Mouse (Mus musculus) T-helper 17 cell (primary cell): ENCODE data around the gene Crebzf.

ENCODE experiments used
- in situ Hi-C, 2 experiments: fragments of 300-600 bp; cut with MboI, MseI; formaldehyde crosslinking; loops; 1 replicate in 1 of 2; 2 replicates in 1 of 2; pipeline ENCODE4 v1.15.1; 2025; ENCODE audit warnings: high pct_unique_total_duplicates in 2 of 2

The Crebzf gene

DNA sequence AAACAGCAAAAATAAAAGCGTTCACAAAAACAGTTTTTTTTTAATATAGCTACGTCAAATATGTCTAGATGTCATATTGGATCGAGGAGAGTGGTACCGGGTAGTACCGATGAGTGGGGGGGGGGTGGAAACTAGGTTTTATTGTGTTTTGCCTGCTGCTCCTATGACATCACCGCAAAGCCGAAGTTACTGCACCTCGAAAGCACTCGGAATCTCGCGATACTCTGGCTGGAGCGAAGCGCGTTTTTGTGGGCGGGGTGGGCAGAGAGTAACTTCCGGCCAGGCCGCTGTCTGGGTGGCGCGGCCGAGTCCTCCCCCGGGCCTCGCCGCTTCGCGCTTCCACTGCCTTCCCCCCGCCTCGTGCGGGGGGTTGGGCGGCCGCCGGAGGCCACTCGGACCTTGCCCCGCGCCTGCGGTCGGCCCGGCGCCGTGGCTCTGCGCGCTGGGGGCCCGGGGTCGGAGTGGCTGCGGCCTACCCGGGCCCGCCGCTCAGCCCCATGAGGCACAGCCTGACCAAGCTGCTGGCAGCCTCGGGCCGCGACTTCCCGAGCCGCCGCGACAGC, at the start of gene Crebzf:
Gene Crebzf, plus strand, starts transcription at position 212 of the 563 bp plus-strand sequence.
- in situ Hi-C loops: no loop called here

DNA sequence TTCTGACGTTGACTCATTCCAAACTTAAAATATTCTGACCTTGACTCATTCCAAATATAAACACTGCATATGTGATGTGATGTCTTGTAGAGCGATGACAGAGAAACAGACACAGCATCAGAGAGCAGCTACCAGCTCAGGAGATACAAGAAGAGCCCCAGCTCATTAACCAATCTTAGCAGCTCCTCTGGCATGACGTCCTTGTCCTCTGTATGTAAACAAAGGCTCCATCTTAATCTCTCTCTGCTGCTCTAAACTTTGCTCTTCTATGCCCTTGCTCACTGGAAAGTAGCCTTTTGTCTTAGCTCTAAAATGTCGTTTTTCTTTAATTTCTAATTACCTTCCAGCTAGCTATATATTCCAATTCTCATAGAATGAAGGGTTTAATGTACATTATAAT, 47.5 kb upstream of the Crebzf start:
- in situ Hi-C loops: no loop called here

DNA sequence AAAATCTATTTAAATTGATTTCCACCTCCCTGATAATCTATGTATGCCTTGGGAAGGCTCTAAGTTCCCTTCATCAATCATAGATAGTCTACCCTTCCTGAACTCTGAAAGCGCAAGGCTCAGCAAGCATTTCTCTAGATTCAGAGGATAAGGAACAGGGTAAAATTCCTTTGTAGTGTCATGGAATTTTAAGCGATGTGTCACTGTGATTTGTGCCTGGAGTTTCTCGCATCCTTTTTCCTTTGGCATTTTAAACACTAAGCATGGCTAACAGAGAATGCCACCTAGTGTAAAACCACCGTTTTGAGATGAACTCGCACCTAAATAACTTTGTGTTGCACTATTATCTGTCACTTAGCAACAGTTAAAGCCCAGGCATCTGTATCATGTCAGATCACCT, 46.6 kb upstream of the Crebzf start:
- in situ Hi-C loops: no loop called here

DNA sequence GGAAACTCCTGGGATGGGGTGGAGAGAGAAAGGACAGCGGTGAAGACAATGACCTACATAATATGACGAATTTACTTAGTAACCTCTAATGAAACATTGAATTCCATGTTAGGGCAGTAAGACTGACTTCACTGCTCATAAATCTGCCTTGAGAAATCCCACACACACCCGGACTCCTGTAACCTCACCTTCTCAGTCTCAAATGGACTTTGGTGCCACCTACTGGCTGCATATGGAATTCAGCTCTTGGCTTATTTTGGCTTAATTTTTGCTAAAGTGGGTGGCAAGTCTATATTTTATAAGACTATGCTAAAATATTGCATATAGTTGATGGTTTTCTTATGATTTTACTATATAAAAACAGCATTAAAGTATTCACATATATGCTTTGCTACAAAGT, 32.6 kb upstream of the Crebzf start:
- in situ Hi-C loops: loop anchor here in 1 of 2 experiments (5.0 kb wide), 1 partner anchor 128 kb away; no protein-coding TSS in a partner anchor

DNA sequence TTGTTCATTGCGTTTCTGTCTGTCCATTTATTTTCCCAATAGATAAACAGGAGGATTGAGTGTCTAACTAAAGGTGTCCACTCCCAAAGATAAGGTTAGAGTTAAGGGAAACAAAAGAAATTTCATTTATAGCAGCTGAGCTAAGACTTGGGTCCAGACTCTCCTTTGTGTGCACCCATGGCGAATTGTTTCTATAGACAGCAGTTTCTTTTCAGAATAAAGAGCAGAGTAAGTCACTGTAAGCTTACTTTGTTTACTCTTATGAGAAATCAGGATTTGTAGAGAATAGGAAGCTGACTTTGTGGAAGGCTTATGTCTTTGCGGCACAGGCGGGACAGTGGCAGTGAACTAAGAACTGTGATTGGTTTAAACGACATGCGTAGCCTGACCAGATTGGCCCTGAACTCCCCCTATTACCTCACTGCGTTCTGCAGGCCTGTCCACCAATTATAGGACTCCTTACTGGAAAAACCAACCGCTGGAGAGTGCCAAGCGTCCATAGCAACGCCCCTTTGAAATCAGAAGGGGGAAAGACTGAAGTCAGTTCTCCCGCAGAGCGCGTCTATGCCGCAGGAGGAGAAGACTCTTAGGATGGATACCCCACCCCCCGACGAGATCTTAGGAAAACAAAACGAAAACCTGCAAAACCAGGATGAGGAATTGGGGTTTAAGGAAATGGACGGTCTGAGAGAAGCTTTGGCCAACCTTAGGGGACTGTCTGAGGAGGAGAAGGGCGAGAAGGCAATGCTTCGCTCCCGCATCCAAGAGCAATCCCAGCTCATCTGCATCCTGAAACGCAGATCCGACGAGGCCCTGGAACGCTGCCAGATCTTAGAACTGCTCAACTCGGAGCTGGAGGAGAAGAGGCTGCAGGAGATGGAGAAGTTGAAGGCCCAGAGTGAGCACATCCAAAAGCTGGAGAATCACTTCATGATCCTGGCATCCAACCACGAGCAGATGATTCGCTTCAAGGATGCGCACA, 16.2 kb upstream of the Crebzf start, which contains the start of gene Ccdc89:
Gene Ccdc89, plus strand, starts transcription at position 558 of the 982 bp plus-strand sequence.
- in situ Hi-C loops: no loop called here

DNA sequence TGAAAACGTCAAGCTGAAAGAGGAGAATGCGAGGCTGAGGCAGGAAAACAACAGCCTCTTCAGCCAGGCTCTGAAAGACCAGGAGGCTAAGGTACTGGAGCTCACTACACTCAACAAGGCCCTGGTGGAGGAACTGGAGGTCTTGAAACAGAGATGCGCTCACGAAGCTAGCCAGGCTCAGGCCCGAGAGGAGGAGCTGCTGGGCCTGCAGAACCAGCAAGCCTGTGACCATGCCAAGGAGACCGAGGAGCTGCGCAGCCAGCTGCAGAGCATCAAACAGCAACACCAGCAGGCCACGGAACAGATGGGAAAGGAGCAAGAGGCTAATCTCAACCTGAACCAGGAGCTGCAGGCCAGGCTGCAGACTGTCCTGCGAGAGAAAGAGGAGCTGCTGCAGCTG, 15.5 kb upstream of the Crebzf start:
- in situ Hi-C loops: no loop called here

DNA sequence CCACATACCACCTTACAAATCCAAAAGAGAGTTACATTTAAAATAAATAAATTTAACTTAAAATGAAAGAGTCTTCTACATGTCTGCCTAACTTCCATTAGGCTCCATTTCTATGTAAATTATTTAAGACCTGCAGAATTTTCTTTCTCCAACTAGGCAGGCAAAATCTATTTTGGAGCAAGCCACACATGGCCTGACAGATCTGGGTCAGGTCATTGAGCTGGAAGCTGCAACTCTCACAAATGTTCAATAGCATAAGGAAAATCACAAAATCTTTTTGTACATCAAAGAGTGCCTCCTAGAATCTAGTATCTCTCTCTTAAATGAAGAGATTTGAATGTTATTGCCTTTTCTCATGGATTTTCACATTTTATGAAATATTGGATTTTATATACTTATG, 10.3 kb upstream of the Crebzf start:
- in situ Hi-C loops: loop anchor here in 1 of 2 experiments (10.0 kb wide), 1 partner anchor 487 kb away; the partner anchor contains the start of gene Hikeshi

DNA sequence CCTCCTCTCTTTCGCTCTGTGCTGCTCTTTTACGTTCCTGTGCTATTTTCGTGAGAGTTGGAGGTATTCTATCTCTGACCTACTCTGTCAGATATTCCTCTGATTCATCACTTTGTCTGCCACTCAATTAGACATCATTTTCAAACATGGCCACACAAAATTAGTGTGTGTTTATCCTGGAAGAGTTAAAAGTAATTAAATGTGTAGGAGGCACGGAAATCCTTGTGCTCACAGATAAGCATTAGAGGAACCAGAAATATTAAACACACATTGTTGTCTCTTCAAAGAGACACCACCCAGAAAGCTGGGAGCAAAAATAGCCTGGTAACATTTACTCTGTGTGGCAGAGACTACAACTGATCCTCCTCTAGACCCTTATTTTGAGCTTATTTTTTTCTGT, 2.5 kb upstream of the Crebzf start:
- in situ Hi-C loops: no loop called here

DNA sequence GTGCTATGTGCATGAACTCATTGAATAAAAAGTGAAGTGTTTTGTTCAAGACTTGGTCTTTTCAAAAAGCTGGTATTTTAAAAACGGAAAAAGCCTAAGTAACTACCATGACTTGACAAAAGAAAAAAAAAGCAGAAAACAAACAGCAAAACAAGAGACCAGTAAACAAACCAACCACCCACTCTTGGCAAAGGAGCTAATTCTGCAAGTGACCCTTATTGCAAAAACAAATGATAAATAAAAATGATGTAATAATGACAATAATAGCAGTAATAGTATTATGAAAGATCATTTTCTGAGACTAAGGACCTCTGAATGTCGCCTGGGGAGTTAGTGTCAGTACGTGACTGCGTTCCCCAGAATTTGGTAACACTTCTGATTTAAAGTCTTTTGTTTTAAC, 459 bp upstream of the Crebzf start:
- in situ Hi-C loops: no loop called here

DNA sequence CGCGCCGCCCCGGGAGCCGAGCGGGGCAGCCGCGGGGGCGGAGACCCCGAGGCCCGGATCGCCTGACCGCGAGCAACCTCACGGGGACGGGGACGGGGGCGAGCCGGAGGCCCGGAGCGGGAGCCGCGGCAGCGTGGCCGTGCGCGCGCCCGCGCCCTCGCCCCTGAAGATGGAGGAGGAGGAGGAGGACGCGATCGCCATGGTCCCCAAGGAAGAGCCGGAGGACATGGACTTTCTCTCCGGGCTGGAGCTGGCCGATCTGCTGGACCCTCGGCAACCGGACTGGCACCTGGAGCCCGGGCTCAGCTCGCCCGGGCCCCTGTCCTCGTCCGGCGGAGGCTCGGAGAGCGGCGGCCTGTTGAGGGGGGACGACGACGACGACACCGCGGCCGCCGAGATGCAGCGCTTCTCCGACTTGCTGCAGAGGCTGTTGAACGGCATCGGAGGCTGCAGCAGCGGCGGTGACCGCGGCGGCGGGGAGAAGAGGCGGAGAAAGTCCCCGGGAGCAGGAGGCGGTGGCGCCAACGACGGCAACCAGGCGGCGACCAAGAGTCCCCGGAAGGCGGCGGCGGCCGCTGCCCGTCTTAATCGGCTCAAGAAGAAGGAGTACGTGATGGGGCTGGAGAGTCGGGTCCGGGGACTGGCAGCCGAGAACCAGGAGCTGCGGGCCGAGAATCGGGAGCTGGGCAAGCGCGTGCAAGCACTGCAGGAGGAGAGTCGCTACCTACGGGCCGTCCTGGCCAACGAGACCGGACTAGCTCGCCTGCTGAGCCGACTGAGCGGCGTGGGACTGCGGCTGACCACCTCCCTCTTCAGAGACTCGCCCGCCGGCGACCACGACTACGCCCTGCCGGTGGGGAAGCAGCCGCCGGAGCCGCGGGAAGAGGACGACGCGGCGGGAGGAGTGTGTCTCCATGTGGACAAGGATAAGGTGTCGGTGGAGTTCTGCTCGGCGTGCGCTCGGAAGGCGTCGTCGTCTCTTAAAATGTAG, 867 bp downstream of the Crebzf start:
- in situ Hi-C loops: no loop called here

DNA sequence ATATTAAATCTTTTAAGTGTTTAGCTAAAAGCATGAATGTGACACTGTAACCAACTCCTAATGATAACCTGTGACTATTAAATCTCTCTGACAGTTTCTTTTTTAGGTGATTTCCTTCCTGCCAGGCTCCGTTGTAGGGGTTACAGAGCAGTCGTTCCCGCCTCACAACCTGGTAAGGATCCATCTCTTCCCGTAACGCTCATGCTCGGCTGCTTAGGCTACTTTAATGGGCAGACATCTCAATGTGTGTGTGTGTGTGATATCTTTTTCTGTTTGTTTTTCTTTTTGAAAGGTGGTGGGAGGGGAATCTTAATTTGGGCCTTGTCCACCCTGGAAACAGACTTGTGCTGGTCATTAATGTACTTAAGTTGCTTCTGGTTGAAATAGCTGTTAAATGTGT, 1.7 kb downstream of the Crebzf start:
- in situ Hi-C loops: no loop called here

DNA sequence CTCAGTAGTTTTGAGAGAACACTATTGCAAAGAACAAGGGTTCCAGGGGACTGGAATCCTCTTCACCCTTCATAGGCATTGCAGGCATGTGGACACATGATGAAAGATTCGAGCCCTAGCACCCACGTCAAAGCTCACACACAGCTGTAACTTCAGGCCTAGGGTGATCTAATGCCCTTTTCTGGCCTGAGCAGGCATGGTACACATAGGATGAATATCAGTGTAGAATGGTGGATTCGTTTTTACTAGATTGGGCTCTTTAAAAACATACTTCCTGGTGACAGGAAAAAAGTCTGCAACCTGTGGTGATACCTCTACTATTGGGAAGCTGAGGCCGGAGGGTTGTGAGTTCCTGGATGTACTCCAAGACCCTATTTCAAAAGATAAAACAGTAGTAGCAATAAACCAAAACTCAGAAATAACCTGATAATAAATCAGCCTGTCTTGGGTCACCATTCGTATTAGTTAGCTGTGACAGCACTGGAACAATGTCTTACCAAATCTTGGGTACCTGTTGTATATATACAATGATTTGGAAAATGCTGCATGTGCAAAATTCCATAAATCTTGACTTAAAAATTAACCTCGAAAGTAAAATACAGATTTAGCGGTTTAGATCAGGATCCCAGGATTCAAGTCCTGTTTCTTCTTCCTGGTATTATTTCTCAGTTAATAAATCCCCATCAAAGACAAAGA, 13.8 kb downstream of the Crebzf start:
- in situ Hi-C loops: no loop called here

DNA sequence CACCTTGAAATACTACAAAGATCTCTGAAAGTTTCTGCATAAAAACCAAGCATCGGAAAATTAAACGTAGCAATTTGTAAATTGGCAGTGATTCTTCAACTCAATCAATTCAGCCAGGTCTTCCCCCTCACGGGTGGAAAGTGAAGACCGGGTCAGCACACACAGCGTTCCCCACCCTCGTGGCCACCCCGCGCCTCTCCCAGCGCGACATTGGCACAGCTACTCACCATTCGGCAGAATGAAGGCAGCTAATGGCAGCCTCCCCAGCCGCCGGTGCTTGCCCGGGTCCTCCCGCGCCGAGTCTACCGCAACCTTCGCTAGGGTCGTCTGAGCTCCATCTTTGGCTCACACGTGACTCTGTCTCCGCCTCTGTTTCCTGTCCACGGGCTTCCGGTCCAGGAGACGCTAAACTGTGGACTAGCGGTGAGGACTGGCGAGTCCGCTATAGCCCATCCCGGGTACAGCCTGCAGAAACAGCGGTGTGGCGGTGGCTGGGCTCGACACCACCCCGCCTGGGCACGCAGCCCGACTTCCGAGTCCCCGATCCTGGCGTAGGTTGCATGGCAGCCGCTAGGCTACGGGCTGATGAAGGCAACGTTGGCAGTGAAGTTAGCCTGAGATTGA, 14.4 kb downstream of the Crebzf start, which contains the start of gene Tmem126a:
Gene Tmem126a, minus strand, starts transcription at position 385 of the 624 bp plus-strand sequence.
- in situ Hi-C loops: no loop called here

DNA sequence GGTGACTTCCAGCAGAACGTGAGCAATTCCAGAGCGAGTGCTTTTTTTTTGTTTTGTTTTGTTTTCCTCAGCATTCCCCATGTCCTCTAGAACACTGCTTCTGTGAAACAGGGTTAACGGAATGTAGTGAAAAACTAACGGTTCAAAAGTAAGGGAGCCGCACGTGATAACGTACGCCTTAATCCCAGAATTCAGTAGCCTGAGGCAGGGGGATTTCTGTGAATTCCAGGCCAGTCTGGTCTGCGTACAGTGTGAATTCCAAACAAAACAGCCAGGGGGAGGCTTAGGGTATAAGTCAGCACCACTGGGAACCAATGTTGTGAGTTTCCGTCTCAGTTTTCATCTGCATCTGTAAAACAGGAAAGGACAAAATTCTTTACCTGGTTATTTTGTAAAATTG, 15.0 kb downstream of the Crebzf start:
- in situ Hi-C loops: no loop called here

DNA sequence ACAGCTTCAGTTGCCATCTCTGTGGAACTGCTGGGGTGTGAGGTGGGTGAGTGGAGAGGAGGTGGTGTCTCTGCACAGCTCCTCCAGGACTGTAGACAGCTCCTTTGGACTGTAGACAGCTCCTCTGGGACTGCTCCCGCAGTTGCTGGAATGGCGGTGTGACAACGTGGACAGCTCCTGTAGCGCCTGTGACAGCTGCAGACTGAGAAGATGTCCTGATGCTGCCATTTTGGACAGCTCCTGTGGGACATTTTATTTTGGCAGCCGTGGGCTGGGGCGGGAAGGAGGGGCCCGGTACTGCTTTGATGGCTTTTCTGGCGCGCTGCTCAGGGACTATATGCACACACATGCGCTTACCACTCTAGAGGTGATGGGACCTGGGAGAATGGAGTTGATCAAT, 17.8 kb downstream of the Crebzf start:
- in situ Hi-C loops: loop anchor here in 1 of 2 experiments (10.0 kb wide), 1 partner anchor 1926 kb away; no protein-coding TSS in a partner anchor

DNA sequence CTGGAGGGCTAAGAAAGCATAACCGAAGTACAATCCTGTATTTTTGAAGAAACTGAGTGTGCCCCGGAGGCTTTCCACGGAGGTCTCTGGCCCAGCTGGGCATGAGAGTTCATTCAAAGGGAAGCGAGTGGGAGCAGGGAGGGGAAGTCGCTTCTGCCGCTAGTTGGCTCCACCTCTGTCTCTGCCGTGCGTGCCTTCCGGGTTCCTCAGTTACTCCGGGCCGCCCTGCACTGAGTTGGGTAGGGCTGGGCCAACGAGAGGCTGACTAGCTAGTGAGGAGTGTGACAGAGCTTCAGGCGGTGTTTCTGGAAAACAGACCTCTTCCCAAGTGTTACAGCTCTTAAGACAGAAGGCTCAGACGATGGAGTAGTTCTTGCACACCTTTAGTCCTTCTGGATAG, 18.4 kb downstream of the Crebzf start:
- in situ Hi-C loops: loop anchor here in 1 of 2 experiments (10.0 kb wide), 1 partner anchor 1926 kb away; no protein-coding TSS in a partner anchor

DNA sequence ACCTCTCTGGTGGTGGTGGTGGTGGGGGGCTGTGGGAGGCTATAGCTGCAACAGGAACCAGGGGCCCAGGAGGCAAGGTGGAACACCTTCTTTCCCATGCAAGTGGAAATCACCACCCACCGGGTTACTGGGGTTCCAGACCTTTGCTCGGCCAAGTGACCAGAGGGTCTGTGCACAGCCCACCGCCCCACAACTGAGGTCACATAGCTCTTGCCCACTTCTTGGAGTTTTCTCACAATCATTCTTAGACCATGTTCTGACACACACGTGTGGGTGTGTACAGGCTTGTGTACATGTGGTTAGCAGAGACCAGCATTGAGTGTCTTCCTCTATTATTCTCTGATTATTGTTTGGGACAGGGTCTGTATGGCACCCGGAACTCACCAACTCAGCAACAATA, 18.9 kb downstream of the Crebzf start:
- in situ Hi-C loops: loop anchor here in 1 of 2 experiments (10.0 kb wide), 1 partner anchor 1927 kb away; no protein-coding TSS in a partner anchor

DNA sequence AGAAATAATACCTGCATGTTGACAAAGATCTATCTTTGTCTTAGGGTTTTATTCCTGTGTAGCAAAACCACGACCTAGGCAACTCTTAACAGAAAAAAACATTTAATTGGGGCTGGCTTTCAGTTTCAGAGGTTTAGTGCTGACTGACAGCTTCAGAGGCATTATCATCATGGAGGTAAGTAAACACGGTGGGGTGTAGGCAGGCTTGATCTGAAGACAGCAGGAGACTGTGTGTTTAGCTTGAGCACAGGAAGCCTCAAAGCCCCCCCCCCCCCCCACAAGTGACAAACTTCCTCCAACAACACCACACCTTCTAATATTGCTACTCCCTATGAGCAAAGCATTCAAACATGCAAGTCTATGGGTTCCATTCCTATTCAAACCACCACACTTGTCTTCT, 31.0 kb downstream of the Crebzf start:
- in situ Hi-C loops: no loop called here

DNA sequence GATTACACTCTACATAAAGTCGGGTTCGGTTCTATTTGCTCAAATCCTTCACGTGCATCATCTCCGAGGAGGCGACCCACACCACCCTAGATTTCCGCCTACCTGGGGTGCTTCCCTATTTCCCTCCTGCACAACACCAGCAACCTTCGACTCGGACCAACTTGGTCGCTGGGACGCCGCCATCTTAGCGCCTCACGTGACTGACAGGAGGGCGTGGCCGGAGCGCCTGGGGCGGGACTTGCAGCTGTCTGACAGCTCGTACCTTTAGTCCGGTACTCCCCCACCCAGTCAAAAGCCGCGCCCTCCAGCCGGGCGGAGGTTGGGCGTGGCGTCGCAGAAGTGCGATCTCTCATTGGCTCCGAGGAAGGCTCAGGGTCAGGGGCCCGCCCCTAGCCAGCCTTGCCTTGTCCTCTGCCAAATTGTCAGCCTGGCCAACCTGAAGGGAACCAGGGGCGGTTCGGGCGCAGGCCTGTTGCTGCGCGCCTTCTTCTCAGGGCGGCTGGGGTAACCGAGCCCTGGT, 33.3 kb downstream of the Crebzf start, which contains the start of gene Tmem126b:
Gene Tmem126b, minus strand, starts transcription at position 209 of the 520 bp plus-strand sequence.
- in situ Hi-C loops: no loop called here
